Mouse (Mus musculus): ENCODE data around the gene Tecpr1.
A peak's percentile ranks its signal among the peaks of the same experiment; 100 is the strongest.

- TF ChIP-seq EP300 (optimal IDR thresholded peaks at IDR 0.05) (no peak), CTCF (IDR thresholded peaks at IDR 0.05; ENCODE audit: low read depth) (peak; percentile 73)
Observed at GRCm38 (mm10) chr5:144231410-144231809, 8.0 kb upstream of the Tecpr1 start.
